Mouse (Mus musculus): Measurements from ENCODE around the gene Tmem170b.

GRCm38 (mm10) chr13:41661116-41661515 lies 55.4 kb downstream of the Tmem170b start:
- TF ChIP-seq CTCF (IDR thresholded peaks at IDR 0.05; ENCODE audit: extremely low read depth, insufficient read depth, low read length) = no peak
- TF ChIP-seq POLR2A (IDR thresholded peaks at IDR 0.05; ENCODE audit: extremely low read depth, insufficient read depth, low read length) = no peak
